ENCODE assay signal across 38 mouse cellular contexts in the genomic region with DNA sequence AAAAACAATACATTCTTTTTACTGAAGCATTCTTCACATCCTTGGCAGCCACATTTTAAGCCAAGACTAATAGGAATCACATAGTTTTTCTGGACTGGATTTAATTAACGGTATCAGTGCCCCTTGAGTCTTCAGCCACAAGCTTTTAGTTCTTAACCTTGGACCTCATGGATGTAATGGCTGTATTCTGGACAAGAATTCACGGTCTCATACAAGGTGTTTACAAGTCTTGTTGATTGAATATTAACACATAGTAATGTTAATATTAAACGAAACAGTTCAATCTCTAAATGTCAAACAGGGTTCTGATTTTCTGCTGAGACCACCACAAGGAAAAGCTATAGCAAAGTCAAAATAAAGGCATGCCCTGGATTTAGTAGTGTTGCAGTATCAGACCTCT. TPM values are rescaled to one million over a fixed set of nuclear protein-coding genes. Genes with fewer than 3 reads are reported as not detected.
"Had no signal": no experiment of that assay in that cellular context is flagged by ENCODE, and none has a peak within 500 bp of the region (broad histone marks: within the 10 kb centered on the region; RNA-seq: fewer than 3 reads in every experiment).

No protein-coding gene starts in this region.

- H3K4me3 ChIP-seq: limb, embryonic 10.5 days; limb, embryonic 12.5 days; limb, embryonic 13.5 days; limb, embryonic 15.5 days; liver, embryonic 12.5 days; liver, embryonic 13.5 days; liver, embryonic 15.5 days; lung, embryonic 15.5 days; megakaryocyte, embryonic 14.5 days; midbrain, embryonic 10.5 days; midbrain, embryonic 12.5 days; midbrain, embryonic 13.5 days; midbrain, embryonic 15.5 days; myocyte; neural tube, embryonic 12.5 days had no signal

- DNase-seq: left cerebral cortex, postnatal 4 days; liver; liver, embryonic 13.5 days; liver, postnatal 0 days; lung, adult 18-20 months; lung, adult 2 months; lung, postnatal 10 days; lung, postnatal 14 days; lung, postnatal 36 days; lung, postnatal 4 days; midbrain, embryonic 14.5 days had no signal

- H3K4me2 ChIP-seq: limb, embryonic 12.5 days; limb, embryonic 13.5 days; limb, embryonic 15.5 days; liver, embryonic 11.5 days; liver, embryonic 12.5 days; liver, embryonic 13.5 days; liver, embryonic 15.5 days; lung, embryonic 14.5 days; lung, embryonic 15.5 days; midbrain, embryonic 11.5 days; midbrain, embryonic 12.5 days; midbrain, embryonic 13.5 days; midbrain, embryonic 15.5 days; neural tube, embryonic 12.5 days had no signal

- H3K4me1 ChIP-seq: limb, embryonic 10.5 days; limb, embryonic 12.5 days; limb, embryonic 13.5 days; limb, embryonic 15.5 days; liver, embryonic 12.5 days; liver, embryonic 13.5 days; liver, embryonic 15.5 days; lung, embryonic 15.5 days; megakaryocyte, embryonic 14.5 days; midbrain, embryonic 10.5 days; midbrain, embryonic 12.5 days; midbrain, embryonic 13.5 days; midbrain, embryonic 15.5 days; neural tube, embryonic 12.5 days had no signal

- H3K36me3 ChIP-seq: limb, embryonic 10.5 days; limb, embryonic 12.5 days; limb, embryonic 13.5 days; limb, embryonic 15.5 days; liver, embryonic 12.5 days; liver, embryonic 13.5 days; liver, embryonic 15.5 days; lung, embryonic 15.5 days; midbrain, embryonic 10.5 days; midbrain, embryonic 12.5 days; midbrain, embryonic 13.5 days; midbrain, embryonic 15.5 days; neural tube, embryonic 12.5 days had no signal

- ATAC-seq: liver, embryonic 12.5 days; liver, postnatal 0 days; lung, postnatal 0 days; midbrain, embryonic 13.5 days; midbrain, embryonic 15.5 days; midbrain, embryonic 16.5 days had no signal

- H3K27me3 ChIP-seq: limb, embryonic 12.5 days; limb, embryonic 13.5 days; limb, embryonic 15.5 days; liver, embryonic 12.5 days; liver, embryonic 13.5 days; liver, embryonic 15.5 days; lung, embryonic 15.5 days; megakaryocyte, embryonic 14.5 days; midbrain, embryonic 12.5 days; midbrain, embryonic 13.5 days; midbrain, embryonic 15.5 days; neural tube, embryonic 12.5 days had no signal

- H3K27ac ChIP-seq: limb, embryonic 10.5 days; limb, embryonic 12.5 days; limb, embryonic 13.5 days; limb, embryonic 15.5 days; liver, embryonic 12.5 days; liver, embryonic 13.5 days; liver, embryonic 14.5 days; liver, embryonic 15.5 days; lung, embryonic 15.5 days; macrophage; midbrain, embryonic 10.5 days; midbrain, embryonic 12.5 days; midbrain, embryonic 13.5 days; midbrain, embryonic 15.5 days; neural tube, embryonic 12.5 days had no signal

- H3K9me3 ChIP-seq: limb, embryonic 10.5 days; limb, embryonic 12.5 days; limb, embryonic 13.5 days; limb, embryonic 15.5 days; liver, embryonic 12.5 days; liver, embryonic 13.5 days; liver, embryonic 15.5 days; lung, embryonic 15.5 days; megakaryocyte, embryonic 14.5 days; midbrain, embryonic 10.5 days; midbrain, embryonic 12.5 days; midbrain, embryonic 13.5 days; midbrain, embryonic 15.5 days; neural tube, embryonic 12.5 days had no signal

- H3K9ac ChIP-seq: limb, embryonic 12.5 days; limb, embryonic 13.5 days; limb, embryonic 15.5 days; liver, embryonic 12.5 days; liver, embryonic 13.5 days; liver, embryonic 14.5 days; liver, embryonic 15.5 days; liver, postnatal 0 days; lung, embryonic 14.5 days; lung, embryonic 15.5 days; midbrain, embryonic 12.5 days; midbrain, embryonic 13.5 days; midbrain, embryonic 15.5 days; neural tube, embryonic 12.5 days had no signal

RNA-seq across cellular contexts. Expression of gene Slc5a12, which starts 4.8 kb away (rescaled TPM):
- polyA plus RNA-seq: limb, embryonic 11.5 days; limb, embryonic 12.5 days; limb, embryonic 13.5 days; limb, embryonic 15.5 days; liver, adult 2 months; liver, embryonic 11.5 days; liver, embryonic 12.5 days; liver, embryonic 13.5 days; liver, embryonic 14.5 days; liver, embryonic 15.5 days; liver, embryonic 16.5 days; liver, postnatal 0 days; lung, embryonic 14.5 days; lung, embryonic 15.5 days; lung, embryonic 16.5 days; lung, postnatal 0 days; macrophage; midbrain, embryonic 10.5 days; midbrain, embryonic 11.5 days; midbrain, embryonic 12.5 days; midbrain, embryonic 13.5 days; midbrain, embryonic 14.5 days; midbrain, embryonic 15.5 days; midbrain, embryonic 16.5 days; midbrain, postnatal 0 days; myocyte; neural tube, embryonic 11.5 days; neural tube, embryonic 12.5 days had no signal
